Mouse (Mus musculus): ENCODE data around the gene Phf21b. TPM values are rescaled to one million over a fixed set of nuclear protein-coding genes. Genes with fewer than 3 reads are reported as not detected.

Phf21b gene
- polyA plus RNA-seq, 1 experiment = 0.18 TPM

GRCm38 (mm10) chr15:84738246-84738645, 117.6 kb downstream of the Phf21b start:
- no peaks in the 10 kb centered on the region for H3K79me2 ChIP-seq (ENCODE audit: control insufficient read depth, insufficient read depth)
- H3K27me3 ChIP-seq (ENCODE audit: control insufficient read depth, insufficient read depth, insufficient read length) = peaks cover 7% of the 10 kb centered on the region
- H3K4me2 ChIP-seq (ENCODE audit: low read depth) = no peak overlapping the region

GRCm38 (mm10) chr15:84736994-84737346, 118.9 kb downstream of the Phf21b start:
- Histone ChIP-seq H3K4me2 (ENCODE audit: low read depth) (no peak overlapping the region), H3K36me3 (ENCODE audit: control insufficient read depth, insufficient read depth) (no peaks in the 10 kb centered on the region), H3K4me3 (no peak overlapping the region), H3K27me3 (ENCODE audit: control insufficient read depth, insufficient read depth, insufficient read length) (peaks cover 7% of the 10 kb centered on the region), H3ac (ENCODE audit: control insufficient read depth, insufficient read length) (no peak overlapping the region), H3K79me2 (ENCODE audit: control insufficient read depth, insufficient read depth) (no peaks in the 10 kb centered on the region)
- TF ChIP-seq USF1 (IDR thresholded peaks at IDR 0.05; ENCODE audit: low read depth) (no peak), MAX (IDR thresholded peaks at IDR 0.05; ENCODE audit: low read depth) (no peak), POLR2AphosphoS2 (IDR thresholded peaks at IDR 0.05; ENCODE audit: insufficient read length, low read depth) (no peak), MYOD1 (IDR thresholded peaks at IDR 0.05; ENCODE audit: control insufficient read depth in 1 of 3, insufficient read length in 2 of 3, low read depth in 2 of 3) (no peak), TCF12 (IDR thresholded peaks at IDR 0.05; ENCODE audit: insufficient read depth, poor library complexity, severe bottlenecking) (no peak), E2F4 (IDR thresholded peaks at IDR 0.05; ENCODE audit: insufficient read depth) (no peak), MYOG (IDR thresholded peaks at IDR 0.05; ENCODE audit: control insufficient read depth in 1 of 3, insufficient read depth in 1 of 3, insufficient read length in 2 of 3, low read depth in 2 of 3) (no peak), CEBPB (IDR thresholded peaks at IDR 0.05; ENCODE audit: insufficient read depth, poor library complexity, severe bottlenecking) (no peak), REST (IDR thresholded peaks at IDR 0.05; ENCODE audit: insufficient read depth, insufficient read length) (no peak), POLR2A (IDR thresholded peaks at IDR 0.05; ENCODE audit: insufficient read length, low read depth) (no peak), TCF3 (IDR thresholded peaks at IDR 0.05; ENCODE audit: insufficient read length, low read depth) (no peak)

More at GRCm38 (mm10) chr15:84738246-84738645, 117.6 kb downstream of the Phf21b start:
- Histone ChIP-seq H3K4me3 (no peak overlapping the region), H3ac (ENCODE audit: control insufficient read depth, insufficient read length) (no peak overlapping the region), H3K36me3 (ENCODE audit: control insufficient read depth, insufficient read depth) (no peaks in the 10 kb centered on the region)
- TF ChIP-seq MAX (IDR thresholded peaks at IDR 0.05; ENCODE audit: low read depth) (no peak), TCF12 (IDR thresholded peaks at IDR 0.05; ENCODE audit: insufficient read depth, poor library complexity, severe bottlenecking) (no peak), SRF (IDR thresholded peaks at IDR 0.05; ENCODE audit: control insufficient read depth, insufficient read length, low read depth) (no peak), USF1 (IDR thresholded peaks at IDR 0.05; ENCODE audit: low read depth) (no peak), E2F4 (IDR thresholded peaks at IDR 0.05; ENCODE audit: insufficient read depth) (no peak), REST (IDR thresholded peaks at IDR 0.05; ENCODE audit: insufficient read depth, insufficient read length) (no peak), MYOG (IDR thresholded peaks at IDR 0.05; ENCODE audit: control insufficient read depth in 1 of 3, insufficient read depth in 1 of 3, insufficient read length in 2 of 3, low read depth in 2 of 3) (no peak), TCF3 (IDR thresholded peaks at IDR 0.05; ENCODE audit: insufficient read length, low read depth) (no peak), POLR2A (IDR thresholded peaks at IDR 0.05; ENCODE audit: insufficient read length, low read depth) (no peak), CEBPB (IDR thresholded peaks at IDR 0.05; ENCODE audit: insufficient read depth, poor library complexity, severe bottlenecking) (no peak), MYOD1 (IDR thresholded peaks at IDR 0.05; ENCODE audit: control insufficient read depth in 1 of 3, insufficient read length in 2 of 3, low read depth in 2 of 3) (no peak), POLR2AphosphoS2 (IDR thresholded peaks at IDR 0.05; ENCODE audit: insufficient read length, low read depth) (no peak)

- Histone ChIP-seq H3K4me3 (no peak overlapping the region), H3K4me2 (ENCODE audit: low read depth) (no peak overlapping the region), H3K27me3 (ENCODE audit: control insufficient read depth, insufficient read depth, insufficient read length) (peaks cover 7% of the 10 kb centered on the region)
These were observed 119.4 kb downstream of the Phf21b start for GRCm38 (mm10) chr15:84736346-84736993.

More at GRCm38 (mm10) chr15:84736346-84736993, 119.4 kb downstream of the Phf21b start:
- no peaks in the 10 kb centered on the region for H3K36me3 ChIP-seq (ENCODE audit: control insufficient read depth, insufficient read depth)
- H3K79me2 ChIP-seq (ENCODE audit: control insufficient read depth, insufficient read depth) = no peaks in the 10 kb centered on the region
- TF ChIP-seq POLR2AphosphoS2 (IDR thresholded peaks at IDR 0.05; ENCODE audit: insufficient read length, low read depth) = no peak
- TF ChIP-seq MYOG (IDR thresholded peaks at IDR 0.05; ENCODE audit: control insufficient read depth in 1 of 3, insufficient read depth in 1 of 3, insufficient read length in 2 of 3, low read depth in 2 of 3) = no peak
- no peak for TF ChIP-seq TCF12 (IDR thresholded peaks at IDR 0.05; ENCODE audit: insufficient read depth, poor library complexity, severe bottlenecking)
- TF ChIP-seq MYOD1 (IDR thresholded peaks at IDR 0.05; ENCODE audit: control insufficient read depth in 1 of 3, insufficient read length in 2 of 3, low read depth in 2 of 3) = no peak
- no peak for TF ChIP-seq REST (IDR thresholded peaks at IDR 0.05; ENCODE audit: insufficient read depth, insufficient read length)
- no peak for TF ChIP-seq TCF3 (IDR thresholded peaks at IDR 0.05; ENCODE audit: insufficient read length, low read depth)
- no peak for TF ChIP-seq E2F4 (IDR thresholded peaks at IDR 0.05; ENCODE audit: insufficient read depth)
- TF ChIP-seq CEBPB (IDR thresholded peaks at IDR 0.05; ENCODE audit: insufficient read depth, poor library complexity, severe bottlenecking) = no peak
- TF ChIP-seq MAX (IDR thresholded peaks at IDR 0.05; ENCODE audit: low read depth) = no peak
- TF ChIP-seq POLR2A (IDR thresholded peaks at IDR 0.05; ENCODE audit: insufficient read length, low read depth) = no peak
- TF ChIP-seq USF1 (IDR thresholded peaks at IDR 0.05; ENCODE audit: low read depth) = no peak
- no peak overlapping the region for H3ac ChIP-seq (ENCODE audit: control insufficient read depth, insufficient read length)

Other genes starting within 250 kb of the Phf21b start
- gene Prr5, start 186.4 kb downstream of the Phf21b start, polyA plus RNA-seq (2012; fragmentation: generic; extraction: Trizol) = 8.1 TPM
- not detected for gene Arhgap8, start 136.0 kb downstream of the Phf21b start, polyA plus RNA-seq (2012; fragmentation: generic; extraction: Trizol)
- gene Gm29666, start 64.0 kb upstream of the Phf21b start, polyA plus RNA-seq (2012; fragmentation: generic; extraction: Trizol) = 0.10 TPM
- gene Nup50, start 67.4 kb upstream of the Phf21b start, polyA plus RNA-seq (2012; fragmentation: generic; extraction: Trizol) = 31.0 TPM
- 44.0 TPM for gene 5031439G07Rik, start 132.5 kb upstream of the Phf21b start, polyA plus RNA-seq (2012; fragmentation: generic; extraction: Trizol)
- gene Upk3a, start 161.1 kb upstream of the Phf21b start, polyA plus RNA-seq (2012; fragmentation: generic; extraction: Trizol) = not detected
- 16.0 TPM for gene Fam118a, start 172.9 kb upstream of the Phf21b start, polyA plus RNA-seq (2012; fragmentation: generic; extraction: Trizol)